Mouse (Mus musculus): ENCODE measurements around the gene Zic5.
"Not testable (repeated sequence)": the region's sequence is repeated elsewhere in the genome, so short reads cannot be mapped to it uniquely, and the experiment has no call there.

Zic5 gene

GRCm38 (mm10) chr14:122465931-122466490 lies 534 bp upstream of the Zic5 start:
- in situ Hi-C loops (cut with MboI, MseI): no loop called here

- in situ Hi-C loops (cut with MboI, MseI): no loop called here
Observed at GRCm38 (mm10) chr14:122464351-122464762, 1.1 kb downstream of the Zic5 start.

GRCm38 (mm10) chr14:122463734-122464341 lies 1.6 kb downstream of the Zic5 start:
- in situ Hi-C loops (cut with MboI, MseI): not testable (repeated sequence)

- in situ Hi-C loops (cut with MboI, MseI): no loop called here
Observed at GRCm38 (mm10) chr14:122463080-122463691, 2.3 kb downstream of the Zic5 start.

GRCm38 (mm10) chr14:122462689-122463079 lies 2.8 kb downstream of the Zic5 start:
- in situ Hi-C loops (cut with MboI, MseI): no loop called here

GRCm38 (mm10) chr14:122461966-122462365 lies 3.5 kb downstream of the Zic5 start:
- in situ Hi-C loops (cut with MboI, MseI): no loop called here

GRCm38 (mm10) chr14:122461500-122461899 lies 4.0 kb downstream of the Zic5 start:
- in situ Hi-C loops (cut with MboI, MseI): no loop called here

GRCm38 (mm10) chr14:122460226-122460625 lies 5.3 kb downstream of the Zic5 start:
- in situ Hi-C loops (cut with MboI, MseI): no loop called here

- in situ Hi-C loops (cut with MboI, MseI): no loop called here
Observed at GRCm38 (mm10) chr14:122459776-122460175, 5.7 kb downstream of the Zic5 start.

- in situ Hi-C loops (cut with MboI, MseI): not testable (repeated sequence)
Observed at GRCm38 (mm10) chr14:122459332-122459731, 6.1 kb downstream of the Zic5 start.

GRCm38 (mm10) chr14:122455562-122455958 lies 9.9 kb downstream of the Zic5 start:
- in situ Hi-C loops (cut with MboI, MseI): no loop called here

GRCm38 (mm10) chr14:122454901-122455561 lies 10.4 kb downstream of the Zic5 start:
- in situ Hi-C loops (cut with MboI, MseI): no loop called here

- in situ Hi-C loops (cut with MboI, MseI): no loop called here
Observed at GRCm38 (mm10) chr14:122453996-122454738, 11.3 kb downstream of the Zic5 start.

GRCm38 (mm10) chr14:122453388-122453995 lies 12.0 kb downstream of the Zic5 start:
- in situ Hi-C loops (cut with MboI, MseI): no loop called here

- in situ Hi-C loops (cut with MboI, MseI): no loop called here
Observed at GRCm38 (mm10) chr14:122452701-122453387, 12.6 kb downstream of the Zic5 start.

- in situ Hi-C loops (cut with MboI, MseI): no loop called here
Observed at GRCm38 (mm10) chr14:122451551-122452145, 13.8 kb downstream of the Zic5 start.

- in situ Hi-C loops (cut with MboI, MseI): no loop called here
Observed at GRCm38 (mm10) chr14:122450496-122451382, 14.7 kb downstream of the Zic5 start, which contains the start of gene Gm5089. TSS of gene Gm5089 (minus strand) at chr14:122451115.

- in situ Hi-C loops (cut with MboI, MseI): no loop called here
Observed at GRCm38 (mm10) chr14:122449601-122450495, 15.6 kb downstream of the Zic5 start.

Measured in T-helper 2 cell (primary cell).